Mouse (Mus musculus) forebrain, embryonic 14.5 days (tissue): ENCODE measurements around the gene C130050O18Rik. TPM values are rescaled to one million over a fixed set of nuclear protein-coding genes. Genes with fewer than 3 reads are reported as not detected.
A peak's percentile ranks its signal among the peaks of the same experiment; 100 is the strongest.

Source experiments
- ATAC-seq: fragments of 200-750 bp; cut with Nextera tagmentation; 2 replicates; pipeline ENCODE4 v1.8.0; 2017; ENCODE audit warnings: mild to moderate bottlenecking, moderate library complexity
- DNase-seq: peaks from one replicate; pipeline ENCODE4 v3.0.0-alpha.2; 2015; ENCODE audit warnings: low spot score
- H3K27ac ChIP-seq: fragments of 300-500 bp; sonication (generic); 2 replicates; pipeline ENCODE4 v1.5.1; 2014; ENCODE audit warnings: low read depth, mild to moderate bottlenecking, control low read depth, low read length, moderate library complexity
- H3K27me3 ChIP-seq: fragments of 300-500 bp; sonication (generic); replicated peaks from 2 replicates; pipeline ENCODE4 v1.6.1; 2014; ENCODE audit warnings: low read length, control low read depth, mixed read lengths; ENCODE audit not compliant: control insufficient read depth, insufficient read depth
- H3K36me3 ChIP-seq: fragments of 300-500 bp; sonication (generic); 2 replicates; pipeline ENCODE4 v1.6.1; 2014; ENCODE audit warnings: low read length, control low read depth; ENCODE audit not compliant: control insufficient read depth, insufficient read depth
- H3K4me1 ChIP-seq: fragments of 300-500 bp; sonication (generic); 2 replicates; pipeline ENCODE4 v1.6.1; 2014; ENCODE audit warnings: antibody characterized with exemption, low read length, control low read depth; ENCODE audit not compliant: control insufficient read depth, insufficient read depth
- H3K4me2 ChIP-seq: fragments of 300-500 bp; sonication (generic); 2 replicates; pipeline ENCODE4 v1.6.1; 2014; ENCODE audit warnings: mild to moderate bottlenecking, control low read depth, low read length
- H3K4me3 ChIP-seq: fragments of 300-500 bp; sonication (generic); 2 replicates; pipeline ENCODE4 v1.5.1; 2014; ENCODE audit warnings: low read depth, low read length, control low read depth
- H3K9ac ChIP-seq: fragments of 300-500 bp; sonication (generic); 2 replicates; pipeline ENCODE4 v1.6.1; 2014; ENCODE audit warnings: mild to moderate bottlenecking, low read length, control low read depth, moderate library complexity
- H3K9me3 ChIP-seq: fragments of 300-500 bp; sonication (generic); replicated peaks from 2 replicates; pipeline ENCODE4 v1.6.1; 2016; ENCODE audit warnings: low read length, control low read depth, mixed read lengths; ENCODE audit not compliant: control insufficient read depth
- WGBS: fragments of 180-500 bp; shearing (Covaris S2); extraction: QIAGEN DNeasy Blood & Tissue Kit; methylation state at CpG from one replicate; pipeline ENCODE4 v1.1.7; 2014; 5-methylcytosine and 5-hydroxymethylcytosine counted together
- polyA plus RNA-seq: library from polyadenylated mRNA; unstranded; fragments of >200 nt; fragmentation: Nextera tagmentation; extraction: Ambion mirVana; gene quantifications from 2 replicates; pipeline ENCODE4 v1.2.1, GENCODE M21; 2014

The C130050O18Rik gene
- polyA plus RNA-seq, 1 experiment from 2014 or later = 0.18 TPM

GRCm38 (mm10) chr5:139392219-139393196 lies 12.6 kb upstream of the C130050O18Rik start:
- Histone ChIP-seq H3K9me3 (no peaks in the 10 kb centered on the region), H3K4me1 (no peaks in the 10 kb centered on the region), H3K9ac (no peak overlapping the region), H3K27me3 (no peaks in the 10 kb centered on the region), H3K36me3 (no peaks in the 10 kb centered on the region), H3K27ac (no peak overlapping the region), H3K4me2 (no peak overlapping the region), H3K4me3 (no peak overlapping the region)
- ATAC-seq = no peak
- DNase-seq = no peak
- WGBS = 94% methylated on average over 37 of the region's 37 CpGs

GRCm38 (mm10) chr5:139393197-139393588 lies 11.9 kb upstream of the C130050O18Rik start:
- Histone ChIP-seq H3K36me3 (no peaks in the 10 kb centered on the region), H3K27me3 (no peaks in the 10 kb centered on the region), H3K9ac (no peak overlapping the region), H3K4me3 (no peak overlapping the region), H3K9me3 (no peaks in the 10 kb centered on the region), H3K4me1 (no peaks in the 10 kb centered on the region), H3K4me2 (no peak overlapping the region), H3K27ac (no peak overlapping the region)
- no peak for DNase-seq
- no peak for ATAC-seq
- WGBS = 91% methylated on average over 16 of the region's 16 CpGs

GRCm38 (mm10) chr5:139394399-139394798 lies 10.7 kb upstream of the C130050O18Rik start:
- WGBS = 79% methylated on average over 7 of the region's 7 CpGs
- Histone ChIP-seq H3K27ac (no peak overlapping the region), H3K9ac (no peak overlapping the region), H3K4me1 (no peaks in the 10 kb centered on the region), H3K27me3 (no peaks in the 10 kb centered on the region), H3K36me3 (no peaks in the 10 kb centered on the region), H3K4me3 (no peak overlapping the region), H3K4me2 (no peak overlapping the region), H3K9me3 (no peaks in the 10 kb centered on the region)
- DNase-seq (no peak), ATAC-seq (no peak)

GRCm38 (mm10) chr5:139395528-139395927 lies 9.6 kb upstream of the C130050O18Rik start:
- Histone ChIP-seq H3K27ac (no peak overlapping the region), H3K4me2 (no peak overlapping the region), H3K4me3 (no peak overlapping the region), H3K4me1 (no peaks in the 10 kb centered on the region), H3K27me3 (no peaks in the 10 kb centered on the region), H3K9ac (no peak overlapping the region), H3K36me3 (no peaks in the 10 kb centered on the region), H3K9me3 (no peaks in the 10 kb centered on the region)
- DNase-seq = no peak
- ATAC-seq = no peak
- WGBS = 91% methylated on average over 4 of the region's 4 CpGs

GRCm38 (mm10) chr5:139397359-139397916 lies 7.6 kb upstream of the C130050O18Rik start:
- H3K4me2 ChIP-seq = no peak overlapping the region
- no peaks in the 10 kb centered on the region for H3K36me3 ChIP-seq
- H3K9me3 ChIP-seq = no peaks in the 10 kb centered on the region
- DNase-seq (no peak), ATAC-seq (no peak)
- WGBS = 96% methylated on average over 4 of the region's 4 CpGs
- no peaks in the 10 kb centered on the region for H3K4me1 ChIP-seq
- no peak overlapping the region for H3K4me3 ChIP-seq
- H3K27me3 ChIP-seq = no peaks in the 10 kb centered on the region
- H3K9ac ChIP-seq = no peak overlapping the region
- H3K27ac ChIP-seq = no peak overlapping the region

GRCm38 (mm10) chr5:139397959-139398753 lies 6.9 kb upstream of the C130050O18Rik start:
- Histone ChIP-seq H3K9me3 (no peaks in the 10 kb centered on the region), H3K27me3 (no peaks in the 10 kb centered on the region), H3K4me1 (no peaks in the 10 kb centered on the region), H3K4me3 (no peak overlapping the region), H3K4me2 (no peak overlapping the region), H3K36me3 (no peaks in the 10 kb centered on the region), H3K27ac (no peak overlapping the region), H3K9ac (no peak overlapping the region)
- WGBS = 40% methylated on average over 5 of the region's 5 CpGs
- ATAC-seq (peak; percentile 72; the same call in 1 of the 2 replicates), DNase-seq (peak; percentile 91)

GRCm38 (mm10) chr5:139398786-139399185 lies 6.3 kb upstream of the C130050O18Rik start:
- DNase-seq (no peak), ATAC-seq (no peak)
- Histone ChIP-seq H3K4me1 (no peaks in the 10 kb centered on the region), H3K27me3 (no peaks in the 10 kb centered on the region), H3K36me3 (no peaks in the 10 kb centered on the region), H3K4me2 (no peak overlapping the region), H3K4me3 (no peak overlapping the region), H3K9me3 (no peaks in the 10 kb centered on the region), H3K27ac (no peak overlapping the region), H3K9ac (no peak overlapping the region)
- 88% methylated on average over 5 of the region's 5 CpGs for WGBS

- DNase-seq (no peak), ATAC-seq (no peak)
- Histone ChIP-seq H3K9ac (no peak overlapping the region), H3K27ac (no peak overlapping the region), H3K4me3 (no peak overlapping the region), H3K9me3 (no peaks in the 10 kb centered on the region), H3K4me1 (no peaks in the 10 kb centered on the region), H3K36me3 (no peaks in the 10 kb centered on the region), H3K4me2 (no peak overlapping the region), H3K27me3 (no peaks in the 10 kb centered on the region)
- WGBS = 91% methylated on average over 14 of the region's 14 CpGs
These were observed 5.1 kb upstream of the C130050O18Rik start for GRCm38 (mm10) chr5:139399991-139400390.
